ENCODE assay signal across 8 mouse cellular contexts in genomic region chr4:8380711-8381338, GRCm38 (mm10).
DNase-seq lines count a peak whose midpoint lies in the region; ATAC-seq and TF ChIP-seq lines count a peak whose summit lies in the region.

No protein-coding gene starts in this region.

- H3K4me3 ChIP-seq in intestine, embryonic 16.5 days (ENCODE audit: low read length): no peak overlapping the region
- no peak overlapping the region for H3K4me3 ChIP-seq in limb, embryonic 14.5 days (replicated peaks; ENCODE audit: low read length)

- peak; percentile 50 for DNase-seq in CD4-positive helper T cell, adult 2 months (ENCODE audit: low read depth, low spot score)
- DNase-seq in MN1 (ENCODE audit: low spot score): peak; percentile 68
- DNase-seq in cerebellum, postnatal 10 days: peak; percentile 83 to 92
- peak; percentile 27 to 56 for DNase-seq in frontal cortex, postnatal 25 days (ENCODE audit: low spot score in 2 of 2)
- peak; percentile 83 for DNase-seq in limb, embryonic 14.5 days (ENCODE audit: low spot score)
- DNase-seq in neural tube, embryonic 10.5 days (ENCODE audit: extremely low spot score, low spot score): peak; percentile 52
- DNase-seq in ovary, adult 18-20 months (ENCODE audit: low spot score): no peak

- TF ChIP-seq POLR2A in limb, embryonic 14.5 days (IDR thresholded peaks at IDR 0.05; ENCODE audit: borderline replicate concordance, extremely low read depth, insufficient read depth, insufficient read length): no peak

- WGBS in intestine, embryonic 16.5 days: 55% methylated on average over 5 of the region's 5 CpGs
- 57% methylated on average over 5 of the region's 5 CpGs for WGBS in limb, embryonic 14.5 days

- H3K9me3 ChIP-seq in intestine, embryonic 16.5 days (ENCODE audit: control insufficient read depth, low read length): no peaks in the 10 kb centered on the region
- no peaks in the 10 kb centered on the region for H3K9me3 ChIP-seq in limb, embryonic 14.5 days (ENCODE audit: control insufficient read depth, low read length)

- no peaks in the 10 kb centered on the region for H3K36me3 ChIP-seq in intestine, embryonic 16.5 days (ENCODE audit: control insufficient read depth, insufficient read depth, low read length)
- no peaks in the 10 kb centered on the region for H3K36me3 ChIP-seq in limb, embryonic 14.5 days (ENCODE audit: control insufficient read depth, insufficient read depth, low read length)

- H3K9ac ChIP-seq in intestine, embryonic 16.5 days (ENCODE audit: low read depth, low read length): no peak overlapping the region
- no peak overlapping the region for H3K9ac ChIP-seq in limb, embryonic 14.5 days (ENCODE audit: low read depth, low read length, severe bottlenecking)

- H3K4me1 ChIP-seq in intestine, embryonic 16.5 days (ENCODE audit: control insufficient read depth, insufficient read depth, low read length): no peaks in the 10 kb centered on the region
- H3K4me1 ChIP-seq in limb, embryonic 14.5 days (ENCODE audit: control insufficient read depth, insufficient read depth, low read length): no peaks in the 10 kb centered on the region

- H3K4me2 ChIP-seq in intestine, embryonic 16.5 days (ENCODE audit: low read depth, low read length): no peak overlapping the region
- H3K4me2 ChIP-seq in limb, embryonic 14.5 days (replicated peaks; ENCODE audit: low read depth, low read length, severe bottlenecking): no peak overlapping the region

- H3K27ac ChIP-seq in intestine, embryonic 16.5 days (ENCODE audit: low read length): no peak overlapping the region
- no peak overlapping the region for H3K27ac ChIP-seq in limb, embryonic 14.5 days (replicated peaks; ENCODE audit: low read depth, low read length)

- H3K27me3 ChIP-seq in intestine, embryonic 16.5 days (replicated peaks; ENCODE audit: control insufficient read depth, insufficient read depth, low read length): no peaks in the 10 kb centered on the region
- H3K27me3 ChIP-seq in limb, embryonic 14.5 days (ENCODE audit: control insufficient read depth, insufficient read depth, low read length): no peaks in the 10 kb centered on the region

- ATAC-seq in intestine, embryonic 16.5 days: peak; percentile 69
- ATAC-seq in limb, embryonic 14.5 days (ENCODE audit: low FRiP score, low read depth): peak; percentile 57
